Mouse (Mus musculus) kidney, embryonic 16.5 days (tissue): ENCODE measurements around the gene Ncoa7. TPM values are rescaled to one million over a fixed set of nuclear protein-coding genes. Genes with fewer than 3 reads are reported as not detected.

Experiments used
- ATAC-seq: fragments of 200-750 bp; cut with Nextera tagmentation; 2 replicates; pipeline ENCODE4 v1.8.0; 2017; ENCODE audit warnings: moderate TSS enrichment; ENCODE audit not compliant: low FRiP score, low TSS enrichment
- H3K27ac ChIP-seq: fragments of 300-500 bp; sonication (generic); 2 replicates; pipeline ENCODE4 v1.5.1; 2014; ENCODE audit warnings: low read length
- H3K27me3 ChIP-seq: fragments of 300-500 bp; sonication (generic); 2 replicates; pipeline ENCODE4 v1.6.1; 2014; ENCODE audit warnings: low read length, control low read depth, mixed read lengths; ENCODE audit not compliant: insufficient read depth
- H3K36me3 ChIP-seq: fragments of 300-500 bp; sonication (generic); 2 replicates; pipeline ENCODE4 v1.6.1; 2014; ENCODE audit warnings: low read length, control low read depth, mixed read lengths; ENCODE audit not compliant: insufficient read depth
- H3K4me1 ChIP-seq: fragments of 300-500 bp; sonication (generic); 2 replicates; pipeline ENCODE4 v1.6.1; 2014; ENCODE audit warnings: low read length, control low read depth, mixed read lengths; ENCODE audit not compliant: insufficient read depth
- H3K4me2 ChIP-seq: fragments of 300-500 bp; sonication (generic); replicated peaks from 2 replicates; pipeline ENCODE4 v1.6.1; 2014; ENCODE audit warnings: low read depth, low read length
- H3K4me3 ChIP-seq: fragments of 300-500 bp; sonication (generic); 2 replicates; pipeline ENCODE4 v1.5.1; 2014; ENCODE audit warnings: mild to moderate bottlenecking, low read length
- H3K9ac ChIP-seq: fragments of 300-500 bp; sonication (generic); replicated peaks from 2 replicates; pipeline ENCODE4 v1.6.1; 2014; ENCODE audit warnings: low read length
- H3K9me3 ChIP-seq: fragments of 300-500 bp; sonication (generic); 2 replicates; pipeline ENCODE4 v1.6.1; 2016; ENCODE audit warnings: low read length, control low read depth
- WGBS: fragments of 180-500 bp; shearing (Covaris S2); extraction: QIAGEN DNeasy Blood & Tissue Kit; methylation state at CpG from one replicate; pipeline ENCODE4 v1.1.7; 2014; 5-methylcytosine and 5-hydroxymethylcytosine counted together
- polyA plus RNA-seq: library from polyadenylated mRNA; unstranded; fragments of >200 nt; fragmentation: Nextera tagmentation; extraction: Ambion mirVana; gene quantifications from 2 replicates; pipeline ENCODE4 v1.2.1, GENCODE M21; 2015

Ncoa7 gene
- 16.9 and 17.5 TPM in 2 replicates for polyA plus RNA-seq

GRCm38 (mm10) chr10:30802681-30803586, at the start of gene Ncoa7:
Gene Ncoa7, minus strand, starts transcription at chr10:30803326.
- ATAC-seq = peak; percentile 95
- peak within 1 kb of the TSS; percentile 94 for H3K4me3 ChIP-seq
- under 1% methylated on average over 73 of the region's 89 CpGs for WGBS

GRCm38 (mm10) chr10:30845101-30845825, 42.1 kb upstream of the Ncoa7 start:
- H3K36me3 ChIP-seq = no peaks in the 10 kb centered on the region
- WGBS = 21% methylated on average over 13 of the region's 13 CpGs
- no peaks in the 10 kb centered on the region for H3K9me3 ChIP-seq
- peaks cover 25% of the 10 kb centered on the region for H3K4me1 ChIP-seq
- H3K4me2 ChIP-seq = no peak overlapping the region
- H3K27me3 ChIP-seq = peaks cover 12% of the 10 kb centered on the region; the same call in 1 of the 2 replicates
- H3K4me3 ChIP-seq = no peak overlapping the region
- H3K9ac ChIP-seq = no peak overlapping the region
- no peak overlapping the region for H3K27ac ChIP-seq
- ATAC-seq = no peak

More at GRCm38 (mm10) chr10:30802681-30803586, at the start of gene Ncoa7:
- Histone ChIP-seq H3K9ac (peak within 1 kb of the TSS; percentile 92), H3K4me1 (peaks cover 17% of the 10 kb centered on the region), H3K27ac (peak within 1 kb of the TSS; percentile 96), H3K36me3 (no peaks in the 10 kb centered on the region), H3K9me3 (no peaks in the 10 kb centered on the region), H3K4me2 (peak within 1 kb of the TSS; percentile 64), H3K27me3 (no peaks in the 10 kb centered on the region)

GRCm38 (mm10) chr10:30844191-30845010, 41.3 kb upstream of the Ncoa7 start:
- Histone ChIP-seq H3K36me3 (no peaks in the 10 kb centered on the region), H3K4me3 (peak overlapping the region; percentile 64), H3K9ac (peak overlapping the region; percentile 53), H3K27ac (peak overlapping the region; percentile 45; the same call in 1 of the 2 replicates), H3K4me1 (peaks cover 25% of the 10 kb centered on the region), H3K9me3 (no peaks in the 10 kb centered on the region), H3K4me2 (peak overlapping the region; percentile 93), H3K27me3 (peaks cover 12% of the 10 kb centered on the region; the same call in 1 of the 2 replicates)
- peak; percentile 6; the same call in 1 of the 2 replicates for ATAC-seq
- WGBS = 5% methylated on average over 30 of the region's 30 CpGs

- Histone ChIP-seq H3K27me3 (peaks cover 12% of the 10 kb centered on the region; the same call in 1 of the 2 replicates), H3K4me3 (peak overlapping the region; percentile 64), H3K9ac (peak overlapping the region; percentile 53), H3K4me1 (peaks cover 25% of the 10 kb centered on the region), H3K4me2 (peak overlapping the region; percentile 93), H3K36me3 (no peaks in the 10 kb centered on the region), H3K27ac (peak overlapping the region; percentile 45), H3K9me3 (no peaks in the 10 kb centered on the region)
- ATAC-seq = no peak
- under 1% methylated on average over 21 of the region's 21 CpGs for WGBS
Observed at GRCm38 (mm10) chr10:30843438-30844190, 40.5 kb upstream of the Ncoa7 start.

GRCm38 (mm10) chr10:30842643-30843437, 39.7 kb upstream of the Ncoa7 start, which contains the start of gene Hey2:
Gene Hey2, minus strand, starts transcription at chr10:30842801.
- H3K27me3 ChIP-seq = peaks cover 12% of the 10 kb centered on the region; the same call in 1 of the 2 replicates

GRCm38 (mm10) chr10:30842228-30842627, 39.1 kb upstream of the Ncoa7 start:
- H3K27me3 ChIP-seq = peaks cover 12% of the 10 kb centered on the region; the same call in 1 of the 2 replicates
- ATAC-seq = peak; percentile 47
- 0% methylated on average over 29 of the region's 29 CpGs for WGBS
- H3K36me3 ChIP-seq = no peaks in the 10 kb centered on the region
- peak overlapping the region; percentile 38; the same call in 1 of the 2 replicates for H3K27ac ChIP-seq
- peaks cover 25% of the 10 kb centered on the region for H3K4me1 ChIP-seq
- peak overlapping the region; percentile 69 for H3K9ac ChIP-seq
- peak overlapping the region; percentile 64 for H3K4me3 ChIP-seq
- no peaks in the 10 kb centered on the region for H3K9me3 ChIP-seq
- peak overlapping the region; percentile 93 for H3K4me2 ChIP-seq

More at GRCm38 (mm10) chr10:30842643-30843437, 39.7 kb upstream of the Ncoa7 start, which contains the start of gene Hey2:
- Histone ChIP-seq H3K4me2 (peak within 1 kb of the TSS; percentile 93), H3K27ac (peak within 1 kb of the TSS; percentile 45), H3K9ac (peak within 1 kb of the TSS; percentile 69), H3K4me1 (peaks cover 25% of the 10 kb centered on the region), H3K36me3 (no peaks in the 10 kb centered on the region), H3K4me3 (peak within 1 kb of the TSS; percentile 64), H3K9me3 (no peaks in the 10 kb centered on the region)
- peak; percentile 98 for ATAC-seq
- WGBS = under 1% methylated on average over 70 of the region's 70 CpGs

GRCm38 (mm10) chr10:30840824-30841223, 37.7 kb upstream of the Ncoa7 start:
- ATAC-seq = no peak
- no peak overlapping the region for H3K9ac ChIP-seq
- H3K4me1 ChIP-seq = peaks cover 25% of the 10 kb centered on the region
- H3K36me3 ChIP-seq = no peaks in the 10 kb centered on the region
- no peaks in the 10 kb centered on the region for H3K9me3 ChIP-seq
- H3K4me2 ChIP-seq = peak overlapping the region; percentile 93
- H3K27me3 ChIP-seq = peaks cover 3% of the 10 kb centered on the region; the same call in 1 of the 2 replicates
- 57% methylated on average over 5 of the region's 5 CpGs for WGBS
- H3K27ac ChIP-seq = no peak overlapping the region
- H3K4me3 ChIP-seq = peak overlapping the region; percentile 64; the same call in 1 of the 2 replicates

GRCm38 (mm10) chr10:30838188-30838587, 35.1 kb upstream of the Ncoa7 start:
- no peaks in the 10 kb centered on the region for H3K9me3 ChIP-seq
- no peak overlapping the region for H3K4me2 ChIP-seq
- no peak for ATAC-seq
- H3K27me3 ChIP-seq = 0 out of 2 replicates have a peak, but pooled peaks cover 3% of the 10 kb centered on the region
- H3K4me1 ChIP-seq = peaks cover 7% of the 10 kb centered on the region
- no peak overlapping the region for H3K9ac ChIP-seq
- no peak overlapping the region for H3K27ac ChIP-seq
- 3% methylated on average over 1 of the region's 1 CpGs for WGBS
- peaks cover 7% of the 10 kb centered on the region; the same call in 1 of the 2 replicates for H3K36me3 ChIP-seq
- H3K4me3 ChIP-seq = no peak overlapping the region
